Mouse (Mus musculus) hindbrain, embryonic 11.5 days (tissue): ENCODE results near the gene Borcs7. TPM values are rescaled to one million over a fixed set of nuclear protein-coding genes. Genes with fewer than 3 reads are reported as not detected.

Experiments
- ATAC-seq: fragments of 200-750 bp; cut with Nextera tagmentation; 2 replicates; pipeline ENCODE4 v1.8.0; 2017; ENCODE audit warnings: mild to moderate bottlenecking, moderate TSS enrichment, moderate library complexity; ENCODE audit not compliant: low FRiP score
- DNase-seq: peaks from one replicate; pipeline ENCODE4 v3.0.0-alpha.2; 2015; ENCODE audit warnings: low spot score
- H3K27ac ChIP-seq: fragments of 300-500 bp; sonication (generic); 2 replicates; pipeline ENCODE4 v1.5.1; 2014; ENCODE audit warnings: mild to moderate bottlenecking, low read depth, low read length
- H3K27me3 ChIP-seq: fragments of 300-500 bp; sonication (generic); 2 replicates; pipeline ENCODE4 v1.6.1; 2014; ENCODE audit warnings: mild to moderate bottlenecking, low read length, moderate library complexity, mixed read lengths; ENCODE audit not compliant: control insufficient read depth, insufficient read depth
- H3K36me3 ChIP-seq: fragments of 300-500 bp; sonication (generic); 2 replicates; pipeline ENCODE4 v1.6.1; 2014; ENCODE audit warnings: mild to moderate bottlenecking, low read length, moderate library complexity, mixed read lengths; ENCODE audit not compliant: control insufficient read depth, insufficient read depth
- H3K4me1 ChIP-seq: fragments of 300-500 bp; sonication (generic); replicated peaks from 2 replicates; pipeline ENCODE4 v1.6.1; 2014; ENCODE audit warnings: low read length, mixed read lengths; ENCODE audit not compliant: control insufficient read depth, insufficient read depth
- H3K4me2 ChIP-seq: fragments of 300-500 bp; sonication (generic); replicated peaks from 2 replicates; pipeline ENCODE4 v1.6.1; 2014; ENCODE audit warnings: mild to moderate bottlenecking, low read depth, low read length
- H3K4me3 ChIP-seq: fragments of 300-500 bp; sonication (generic); 2 replicates; pipeline ENCODE4 v1.5.1; 2014; ENCODE audit warnings: low read depth, low read length
- H3K9ac ChIP-seq: fragments of 300-500 bp; sonication (generic); 2 replicates; pipeline ENCODE4 v1.6.1; 2014; ENCODE audit warnings: low read depth, low read length
- H3K9me3 ChIP-seq: fragments of 300-500 bp; sonication (generic); 2 replicates; pipeline ENCODE4 v1.6.1; 2016; ENCODE audit warnings: low read length; ENCODE audit not compliant: control insufficient read depth
- WGBS: fragments of 180-500 bp; shearing (Covaris S2); extraction: QIAGEN DNeasy Blood & Tissue Kit; methylation state at CpG from one replicate; pipeline ENCODE4 v1.1.7; 2014; 5-methylcytosine and 5-hydroxymethylcytosine counted together
- polyA plus RNA-seq: library from polyadenylated mRNA; unstranded; fragments of >200 nt; fragmentation: Nextera tagmentation; extraction: Ambion mirVana; gene quantifications from 2 replicates; pipeline ENCODE4 v1.2.1, GENCODE M21; 2014

The Borcs7 gene
- polyA plus RNA-seq, 1 experiment from 2014 or later = 14.9 TPM

GRCm38 (mm10) chr19:46669802-46670201 is 19.9 kb upstream of the Borcs7 start:
- 88% methylated on average over 5 of the region's 5 CpGs for WGBS
- no peak overlapping the region for H3K4me2 ChIP-seq
- H3K27me3 ChIP-seq = no peaks in the 10 kb centered on the region

GRCm38 (mm10) chr19:46670691-46671090 is 19.0 kb upstream of the Borcs7 start:
- no peaks in the 10 kb centered on the region for H3K27me3 ChIP-seq
- H3K9me3 ChIP-seq = no peaks in the 10 kb centered on the region
- no peaks in the 10 kb centered on the region for H3K36me3 ChIP-seq
- WGBS = 28% methylated on average over 13 of the region's 13 CpGs
- H3K27ac ChIP-seq = no peak overlapping the region
- H3K9ac ChIP-seq = no peak overlapping the region
- peak; percentile 73 for DNase-seq
- no peak for ATAC-seq
- H3K4me3 ChIP-seq = no peak overlapping the region
- no peaks in the 10 kb centered on the region for H3K4me1 ChIP-seq
- no peak overlapping the region for H3K4me2 ChIP-seq

More at GRCm38 (mm10) chr19:46669802-46670201, 19.9 kb upstream of the Borcs7 start:
- DNase-seq (no peak), ATAC-seq (no peak)
- Histone ChIP-seq H3K4me1 (no peaks in the 10 kb centered on the region), H3K27ac (no peak overlapping the region), H3K9ac (no peak overlapping the region), H3K36me3 (no peaks in the 10 kb centered on the region), H3K9me3 (no peaks in the 10 kb centered on the region), H3K4me3 (no peak overlapping the region)

DNA sequence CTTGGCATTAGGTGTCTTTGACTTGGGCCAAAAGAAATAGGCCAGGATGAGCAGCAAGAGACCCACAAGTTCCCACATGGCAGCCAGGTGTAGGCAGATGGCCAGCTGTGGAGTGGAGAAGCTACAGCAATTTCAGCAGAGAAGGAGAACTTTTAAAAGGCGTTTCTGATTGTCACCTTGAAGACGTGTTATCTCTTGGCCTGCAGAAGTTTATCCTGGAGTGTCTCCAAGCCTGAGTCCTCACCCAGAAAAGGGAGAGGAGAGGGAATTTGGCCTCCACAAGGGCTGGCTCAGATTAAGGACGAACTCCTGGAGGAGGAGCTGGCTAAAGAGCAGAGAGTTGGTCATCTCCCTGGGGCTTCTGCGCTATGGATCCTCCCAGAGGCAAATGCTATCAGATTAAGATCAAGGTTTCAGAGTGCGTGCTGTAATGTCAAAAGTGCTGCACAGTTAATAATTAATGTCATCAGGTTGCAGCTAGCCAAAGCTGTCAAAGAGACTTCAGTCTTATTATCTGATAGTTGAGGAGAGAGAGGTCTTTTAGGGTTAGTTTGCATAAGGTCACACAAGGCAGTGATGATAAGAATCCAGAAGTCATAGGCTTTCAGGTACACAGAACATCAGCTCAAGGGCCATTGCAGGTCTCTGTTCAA is 16.8 kb upstream of the Borcs7 start, which contains the start of gene Cyp17a1:
Gene Cyp17a1 (minus strand): TSS at position 407 of the 653 bp plus-strand sequence.
- no peak within 1 kb of the TSS for H3K9ac ChIP-seq
- ATAC-seq (no peak), DNase-seq (no peak)
- WGBS = 72% methylated on average over 5 of the region's 5 CpGs
- H3K27me3 ChIP-seq = no peaks in the 10 kb centered on the region
- no peak within 1 kb of the TSS for H3K27ac ChIP-seq
- H3K36me3 ChIP-seq = no peaks in the 10 kb centered on the region
- no peak within 1 kb of the TSS for H3K4me3 ChIP-seq
- no peaks in the 10 kb centered on the region for H3K4me1 ChIP-seq
- H3K4me2 ChIP-seq = no peak within 1 kb of the TSS
- H3K9me3 ChIP-seq = no peaks in the 10 kb centered on the region

- H3K4me1 ChIP-seq = no peaks in the 10 kb centered on the region
- H3K27me3 ChIP-seq = no peaks in the 10 kb centered on the region
- no peak overlapping the region for H3K4me2 ChIP-seq
- 82% methylated on average over 3 of the region's 3 CpGs for WGBS
- no peaks in the 10 kb centered on the region for H3K9me3 ChIP-seq
- H3K36me3 ChIP-seq = no peaks in the 10 kb centered on the region
- H3K4me3 ChIP-seq = no peak overlapping the region
- no peak overlapping the region for H3K9ac ChIP-seq
- no peak overlapping the region for H3K27ac ChIP-seq
- DNase-seq = no peak
- no peak for ATAC-seq
These were observed 14.1 kb upstream of the Borcs7 start for GRCm38 (mm10) chr19:46675641-46676040.

DNA sequence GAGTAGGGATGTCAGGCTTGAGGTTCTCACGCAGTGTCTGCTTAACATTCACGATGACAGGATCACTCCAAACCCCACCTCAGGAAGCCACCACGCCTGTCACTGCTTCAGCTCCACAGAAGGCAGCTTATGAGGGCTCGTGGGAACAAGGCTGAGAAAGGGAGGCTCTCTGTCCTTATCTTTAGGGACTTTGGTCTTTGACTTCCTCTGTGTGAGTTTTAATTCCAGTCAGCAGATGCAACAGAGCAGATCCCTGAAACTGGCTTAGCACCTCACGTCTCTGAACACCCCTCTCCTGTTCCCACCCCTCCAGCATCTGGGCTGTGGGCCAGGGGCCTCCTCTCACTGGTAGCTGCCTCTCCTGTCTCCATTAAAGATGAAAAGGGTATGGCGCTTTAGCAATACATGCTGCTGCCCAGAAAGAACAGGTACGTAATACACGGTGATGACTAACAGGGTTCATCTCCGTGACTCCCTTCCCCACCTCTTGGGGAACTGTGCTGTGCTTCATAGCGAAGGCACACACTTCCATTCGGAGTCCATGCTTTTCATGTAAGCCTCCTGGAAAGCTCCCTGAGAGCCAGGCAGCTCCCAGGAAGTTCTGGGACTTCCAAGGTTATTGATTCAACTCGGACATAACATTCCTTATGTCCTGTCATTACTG is 9.9 kb upstream of the Borcs7 start:
- Histone ChIP-seq H3K27me3 (no peaks in the 10 kb centered on the region), H3K4me2 (no peak overlapping the region), H3K27ac (no peak overlapping the region), H3K4me3 (no peak overlapping the region), H3K36me3 (no peaks in the 10 kb centered on the region), H3K9me3 (no peaks in the 10 kb centered on the region), H3K9ac (no peak overlapping the region), H3K4me1 (no peaks in the 10 kb centered on the region)
- WGBS = 74% methylated on average over 12 of the region's 12 CpGs
- ATAC-seq (no peak), DNase-seq (no peak)

DNA sequence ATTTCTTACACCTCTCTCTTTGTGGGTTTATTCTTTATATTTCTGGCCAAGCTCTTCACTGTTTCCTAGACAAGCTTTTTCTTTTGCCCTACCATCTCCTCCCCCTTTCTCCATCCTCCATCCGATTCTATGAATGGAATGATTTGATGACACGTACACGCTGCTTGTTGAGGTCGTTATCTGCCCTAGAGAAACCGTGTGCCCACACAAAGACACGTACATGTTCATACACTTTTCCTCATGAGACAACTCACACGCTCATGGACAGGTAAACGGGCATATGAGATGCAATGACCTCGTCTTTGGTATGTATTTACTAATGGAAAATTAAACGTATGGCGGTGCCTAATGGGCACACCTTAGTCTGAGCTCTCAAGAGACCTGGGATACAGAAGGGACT is 681 bp downstream of the Borcs7 start:
- Histone ChIP-seq H3K4me3 (peak overlapping the region; percentile 71), H3K4me2 (peak overlapping the region; percentile 52), H3K27me3 (no peaks in the 10 kb centered on the region), H3K36me3 (no peaks in the 10 kb centered on the region), H3K4me1 (no peaks in the 10 kb centered on the region), H3K27ac (no peak overlapping the region), H3K9me3 (no peaks in the 10 kb centered on the region), H3K9ac (peak overlapping the region; percentile 86)
- ATAC-seq (peak; percentile 45), DNase-seq (peak; percentile 27)
- 82% methylated on average over 11 of the region's 11 CpGs for WGBS

GRCm38 (mm10) chr19:46691078-46691477 is 1.4 kb downstream of the Borcs7 start:
- ATAC-seq = no peak
- H3K4me1 ChIP-seq = no peaks in the 10 kb centered on the region

DNA sequence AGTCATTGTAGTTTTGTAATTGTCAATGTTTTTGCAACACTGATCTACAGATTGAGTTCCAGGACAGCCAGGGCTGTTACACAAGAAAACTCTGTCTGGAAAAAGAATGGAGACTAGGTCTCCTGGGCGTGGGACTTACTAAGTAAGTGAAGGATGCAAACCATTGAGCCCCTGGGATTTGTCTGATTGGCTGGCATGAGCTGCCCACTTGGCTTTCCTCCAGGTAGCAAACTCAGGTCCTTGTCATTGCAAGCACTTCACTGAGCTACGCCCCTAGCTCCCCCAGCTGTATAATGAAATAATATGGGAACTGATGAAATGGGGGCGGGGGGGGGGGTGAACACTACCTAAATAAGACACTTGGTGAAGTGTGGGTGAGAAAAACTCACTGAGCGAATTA is 3.4 kb downstream of the Borcs7 start:
- H3K36me3 ChIP-seq = no peaks in the 10 kb centered on the region
- WGBS = 91% methylated on average over 4 of the region's 4 CpGs
- H3K4me2 ChIP-seq = no peak overlapping the region
- no peaks in the 10 kb centered on the region for H3K9me3 ChIP-seq
- H3K4me1 ChIP-seq = no peaks in the 10 kb centered on the region
- no peak for ATAC-seq
- no peak overlapping the region for H3K27ac ChIP-seq
- DNase-seq = no peak
- H3K9ac ChIP-seq = no peak overlapping the region
- H3K27me3 ChIP-seq = no peaks in the 10 kb centered on the region
- no peak overlapping the region for H3K4me3 ChIP-seq

More at GRCm38 (mm10) chr19:46691078-46691477, 1.4 kb downstream of the Borcs7 start:
- Histone ChIP-seq H3K27ac (no peak overlapping the region), H3K27me3 (no peaks in the 10 kb centered on the region), H3K4me3 (no peak overlapping the region), H3K9me3 (no peaks in the 10 kb centered on the region), H3K36me3 (no peaks in the 10 kb centered on the region), H3K4me2 (no peak overlapping the region), H3K9ac (no peak overlapping the region)
- DNase-seq = no peak
- 78% methylated on average over 2 of the region's 2 CpGs for WGBS

- Histone ChIP-seq H3K9ac (no peak overlapping the region), H3K27me3 (no peaks in the 10 kb centered on the region), H3K4me3 (no peak overlapping the region), H3K4me1 (no peaks in the 10 kb centered on the region), H3K36me3 (no peaks in the 10 kb centered on the region), H3K9me3 (no peaks in the 10 kb centered on the region), H3K4me2 (no peak overlapping the region), H3K27ac (no peak overlapping the region)
- DNase-seq (no peak), ATAC-seq (no peak)
- WGBS = 93% methylated on average over 8 of the region's 8 CpGs
These were observed 6.8 kb downstream of the Borcs7 start for GRCm38 (mm10) chr19:46696482-46696881.
